Comparison of ENCODE assay signal across 8 mouse cellular contexts in the genomic region with DNA sequence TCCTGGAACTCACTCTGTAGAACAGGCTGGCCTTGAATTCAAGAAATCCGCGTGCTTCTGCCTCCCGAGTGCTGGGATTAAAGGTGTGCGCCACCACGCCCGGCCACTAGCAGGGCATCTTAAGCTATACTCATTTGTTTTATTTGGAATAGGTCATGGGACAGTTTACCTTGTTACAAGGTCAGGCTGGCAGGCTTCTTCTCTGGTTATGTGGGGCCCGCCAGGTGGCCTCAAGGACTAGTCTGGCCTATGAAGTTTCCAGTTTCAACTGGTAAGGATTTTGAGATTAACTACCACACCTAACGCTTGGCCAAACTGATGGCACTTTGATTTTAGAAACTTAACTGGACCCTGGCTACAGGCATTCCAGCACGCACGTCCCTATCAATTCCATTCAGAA. TPM values are rescaled to one million over a fixed set of nuclear protein-coding genes. Genes with fewer than 3 reads are reported as not detected.
DNase-seq lines count a peak whose midpoint lies in the region; ATAC-seq and TF ChIP-seq lines count a peak whose summit lies in the region.

No protein-coding gene starts in this region.

- no peaks in the 10 kb centered on the region for H3K27me3 ChIP-seq in kidney, embryonic 16.5 days (ENCODE audit: insufficient read depth, low read length)
- no peaks in the 10 kb centered on the region for H3K27me3 ChIP-seq in hindbrain, embryonic 14.5 days (ENCODE audit: control insufficient read depth, insufficient read depth, low read length)

- no peak for ATAC-seq in kidney, embryonic 16.5 days (ENCODE audit: low FRiP score, low TSS enrichment)
- ATAC-seq in hindbrain, embryonic 14.5 days (ENCODE audit: low FRiP score): no peak; the same call in 1 of the 2 replicates
- peak; percentile 27 for ATAC-seq in megakaryocyte-erythroid progenitor cell, adult 5-6 weeks (replicated peaks; ENCODE audit: low FRiP score, low TSS enrichment, poor library complexity, severe bottlenecking)

- peaks cover 26% of the 10 kb centered on the region for H3K4me1 ChIP-seq in kidney, embryonic 16.5 days (ENCODE audit: insufficient read depth, low read length)
- H3K4me1 ChIP-seq in bone marrow, adult 2 months (ENCODE audit: control insufficient read depth, insufficient read depth, low read length): no peaks in the 10 kb centered on the region
- H3K4me1 ChIP-seq in hindbrain, embryonic 14.5 days (replicated peaks; ENCODE audit: control insufficient read depth, insufficient read depth, low read length): peaks cover 23% of the 10 kb centered on the region

- no peak for DNase-seq in kidney, postnatal 36 days
- no peak for DNase-seq in hindbrain, embryonic 14.5 days (ENCODE audit: low spot score)
- no peak for DNase-seq in right cerebral cortex, postnatal 10 days (ENCODE audit: low spot score in 2 of 2)
- no peak for DNase-seq in testis, postnatal 10 days (ENCODE audit: low spot score)
- DNase-seq in embryo, embryonic 10 days (ENCODE audit: low spot score): no peak

- H3K9me3 ChIP-seq in kidney, embryonic 16.5 days (ENCODE audit: low read length): no peaks in the 10 kb centered on the region
- no peaks in the 10 kb centered on the region for H3K9me3 ChIP-seq in hindbrain, embryonic 14.5 days (ENCODE audit: control insufficient read depth, low read length)

- 17% methylated on average over 10 of the region's 10 CpGs for WGBS in kidney, embryonic 16.5 days
- WGBS in bone marrow, adult 2 months: 48% methylated on average over 10 of the region's 10 CpGs
- 25% methylated on average over 10 of the region's 10 CpGs for WGBS in hindbrain, embryonic 14.5 days

- no peak for TF ChIP-seq CTCF in bone marrow, adult 2 months (IDR thresholded peaks at IDR 0.05; ENCODE audit: control insufficient read depth, insufficient read depth, low read length)

- no peak for TF ChIP-seq POLR2A in bone marrow, adult 2 months (IDR thresholded peaks at IDR 0.05; ENCODE audit: borderline replicate concordance, control insufficient read depth, low read depth, low read length)

- H3K4me3 ChIP-seq in kidney, embryonic 16.5 days (ENCODE audit: low read length): peak overlapping the region; percentile 94
- peak overlapping the region; percentile 97 for H3K4me3 ChIP-seq in bone marrow, adult 2 months (replicated peaks; ENCODE audit: control insufficient read depth, low read depth, low read length)
- peak overlapping the region; percentile 83 for H3K4me3 ChIP-seq in hindbrain, embryonic 14.5 days (replicated peaks; ENCODE audit: low read length)

- peak overlapping the region; percentile 51 for H3K4me2 ChIP-seq in kidney, embryonic 16.5 days (replicated peaks; ENCODE audit: low read depth, low read length)
- H3K4me2 ChIP-seq in hindbrain, embryonic 14.5 days (replicated peaks): peak overlapping the region; percentile 71

- H3K9ac ChIP-seq in kidney, embryonic 16.5 days (replicated peaks; ENCODE audit: low read length): peak overlapping the region; percentile 68
- peak overlapping the region; percentile 82 for H3K9ac ChIP-seq in hindbrain, embryonic 14.5 days

- H3K27ac ChIP-seq in kidney, embryonic 16.5 days (ENCODE audit: low read length): peak overlapping the region; percentile 84
- peak overlapping the region; percentile 92 for H3K27ac ChIP-seq in bone marrow, adult 2 months (ENCODE audit: control insufficient read depth, insufficient read depth, low read depth, low read length, poor library complexity)
- peak overlapping the region; percentile 91 for H3K27ac ChIP-seq in hindbrain, embryonic 14.5 days

- no peaks in the 10 kb centered on the region for H3K36me3 ChIP-seq in kidney, embryonic 16.5 days (ENCODE audit: insufficient read depth, low read length)
- no peaks in the 10 kb centered on the region for H3K36me3 ChIP-seq in hindbrain, embryonic 14.5 days (replicated peaks; ENCODE audit: control insufficient read depth, insufficient read depth)

RNA-seq across cellular contexts. Expression of gene Nsun6, which starts 0.4 kb away (rescaled TPM):
- 9.9 and 13.0 TPM in 2 replicates for polyA plus RNA-seq in kidney, embryonic 16.5 days (2015; fragmentation: Nextera tagmentation; extraction: Ambion mirVana)
- polyA plus RNA-seq in bone marrow, adult 2 months (2011; ENCODE audit: insufficient read depth, insufficient read length, low replicate concordance, missing spikeins): 2.0 and 5.4 TPM in 2 replicates
- polyA plus RNA-seq in hindbrain, embryonic 14.5 days (2014; fragmentation: Nextera tagmentation; extraction: Ambion mirVana): 10.7 and 17.5 TPM in 2 replicates
- 9.2 and 17.6 TPM in 2 replicates for total RNA-seq in megakaryocyte-erythroid progenitor cell, adult 5-6 weeks (2014; fragmentation: Nextera tagmentation)
- 7.7 and 8.6 TPM in 2 replicates for total RNA-seq in megakaryocyte-erythroid progenitor cell, adult 5-6 weeks (2017)

RNA-seq across cellular contexts. Expression of gene Arl5b, which starts 5.3 kb away (rescaled TPM):
- 26.8 and 31.9 TPM in 2 replicates for polyA plus RNA-seq in kidney, embryonic 16.5 days (2015; fragmentation: Nextera tagmentation; extraction: Ambion mirVana)
- polyA plus RNA-seq in bone marrow, adult 2 months (2011; ENCODE audit: insufficient read depth, insufficient read length, low replicate concordance, missing spikeins): 6.8 and 14.2 TPM in 2 replicates
- polyA plus RNA-seq in hindbrain, embryonic 14.5 days (2014; fragmentation: Nextera tagmentation; extraction: Ambion mirVana): 35.5 and 37.0 TPM in 2 replicates
- total RNA-seq in megakaryocyte-erythroid progenitor cell, adult 5-6 weeks (2014; fragmentation: Nextera tagmentation): 7.2 and 13.6 TPM in 2 replicates
- total RNA-seq in megakaryocyte-erythroid progenitor cell, adult 5-6 weeks (2017): 14.5 and 16.3 TPM in 2 replicates
